Comparison of ENCODE assay signal across 22 mouse cellular contexts in genomic region chr5:133970421-133970914, GRCm38 (mm10).
"Had no signal": no experiment of that assay in that cellular context is flagged by ENCODE, and none has a peak within 500 bp of the region (broad histone marks: within the 10 kb centered on the region; RNA-seq: fewer than 3 reads in every experiment).

No protein-coding gene starts in this region.

- H3K4me2 ChIP-seq: heart, embryonic 12.5 days; hindbrain, embryonic 13.5 days; hindbrain, embryonic 15.5 days; kidney, embryonic 15.5 days; limb, embryonic 13.5 days; limb, embryonic 15.5 days had no signal

- H3K9me3 ChIP-seq: hindbrain, embryonic 15.5 days; kidney, embryonic 15.5 days; limb, embryonic 15.5 days had no signal

- H3K36me3 ChIP-seq: heart, embryonic 12.5 days; hindbrain, embryonic 13.5 days; hindbrain, embryonic 15.5 days; kidney, embryonic 15.5 days; limb, embryonic 13.5 days; limb, embryonic 15.5 days had no signal

- H3K9ac ChIP-seq: heart, embryonic 12.5 days; hindbrain, embryonic 13.5 days; hindbrain, embryonic 15.5 days; kidney, embryonic 15.5 days; limb, embryonic 13.5 days; limb, embryonic 15.5 days had no signal

- H3K4me3 ChIP-seq: heart, adult 2 months; heart, embryonic 12.5 days; hindbrain, embryonic 13.5 days; hindbrain, embryonic 15.5 days; kidney, embryonic 15.5 days; limb, embryonic 13.5 days; limb, embryonic 15.5 days had no signal

- H3K27me3 ChIP-seq: heart, embryonic 12.5 days; hindbrain, embryonic 13.5 days; hindbrain, embryonic 15.5 days; kidney, embryonic 15.5 days; limb, embryonic 13.5 days; limb, embryonic 15.5 days had no signal

- H3K4me1 ChIP-seq: heart, embryonic 12.5 days; hindbrain, embryonic 13.5 days; hindbrain, embryonic 15.5 days; kidney, embryonic 15.5 days; limb, embryonic 13.5 days; limb, embryonic 15.5 days had no signal

- DNase-seq: gastrocnemius, postnatal 14 days; gastrocnemius, postnatal 36 days; heart, adult 11 months; heart, adult 2 months; heart, postnatal 10 days; kidney, adult 11 months; kidney, adult 2 months; kidney, adult 9 months; kidney, postnatal 14 days; kidney, postnatal 36 days; layer of hippocampus, adult 9-11 months; layer of hippocampus, postnatal 36 days; left cerebral cortex, postnatal 4 days had no signal

- ATAC-seq: hindbrain, postnatal 0 days; intestine, embryonic 16.5 days had no signal

- H3K27ac ChIP-seq: heart, adult 2 months; hindbrain, embryonic 13.5 days; hindbrain, embryonic 15.5 days; hindbrain, postnatal 0 days; kidney, embryonic 15.5 days; kidney, postnatal 0 days; limb, embryonic 13.5 days; limb, embryonic 15.5 days had no signal
